Mouse (Mus musculus): ENCODE results near the gene Nccrp1. TPM values are rescaled to one million over a fixed set of nuclear protein-coding genes. Genes with fewer than 3 reads are reported as not detected.

The Nccrp1 gene
- polyA plus RNA-seq, 1 experiment from 2014 or later, result not detected

- no peak for ATAC-seq (ENCODE audit: low FRiP score)
- H3K27ac ChIP-seq, result no peak overlapping the region
- no peaks in the 10 kb centered on the region for H3K27me3 ChIP-seq
- no peak overlapping the region for H3K4me2 ChIP-seq
- H3K4me3 ChIP-seq (replicated peaks), result no peak overlapping the region
- H3K36me3 ChIP-seq (replicated peaks), result peaks cover 4% of the 10 kb centered on the region; the same call in 1 of the 2 replicates
- peaks cover 22% of the 10 kb centered on the region for H3K4me1 ChIP-seq
- 71% methylated on average over 5 of the region's 5 CpGs for WGBS
- H3K9ac ChIP-seq, result no peak overlapping the region
- no peaks in the 10 kb centered on the region for H3K9me3 ChIP-seq
Measured at GRCm38 (mm10) chr7:28579826-28580225, 32.8 kb upstream of the Nccrp1 start.

- Histone ChIP-seq H3K27ac (no peak overlapping the region), H3K27me3 (no peaks in the 10 kb centered on the region), H3K9me3 (no peaks in the 10 kb centered on the region), H3K4me1 (peaks cover 19% of the 10 kb centered on the region), H3K4me3 (replicated peaks) (no peak overlapping the region), H3K9ac (no peak overlapping the region), H3K4me2 (no peak overlapping the region), H3K36me3 (replicated peaks) (peaks cover 4% of the 10 kb centered on the region; the same call in 1 of the 2 replicates)
- WGBS, result 85% methylated on average over 5 of the region's 5 CpGs
- no peak for ATAC-seq (ENCODE audit: low FRiP score)
Measured at GRCm38 (mm10) chr7:28578543-28579053, 31.5 kb upstream of the Nccrp1 start.

GRCm38 (mm10) chr7:28577826-28578542 is 30.9 kb upstream of the Nccrp1 start:
- no peak overlapping the region for H3K27ac ChIP-seq
- peaks cover 18% of the 10 kb centered on the region for H3K4me1 ChIP-seq
- no peaks in the 10 kb centered on the region for H3K27me3 ChIP-seq
- ATAC-seq (ENCODE audit: low FRiP score), result no peak
- H3K4me3 ChIP-seq (replicated peaks), result no peak overlapping the region
- H3K9ac ChIP-seq, result no peak overlapping the region
- WGBS, result 85% methylated on average over 9 of the region's 9 CpGs
- H3K36me3 ChIP-seq (replicated peaks), result peaks cover 4% of the 10 kb centered on the region; the same call in 1 of the 2 replicates
- H3K9me3 ChIP-seq, result no peaks in the 10 kb centered on the region
- H3K4me2 ChIP-seq, result no peak overlapping the region

DNA sequence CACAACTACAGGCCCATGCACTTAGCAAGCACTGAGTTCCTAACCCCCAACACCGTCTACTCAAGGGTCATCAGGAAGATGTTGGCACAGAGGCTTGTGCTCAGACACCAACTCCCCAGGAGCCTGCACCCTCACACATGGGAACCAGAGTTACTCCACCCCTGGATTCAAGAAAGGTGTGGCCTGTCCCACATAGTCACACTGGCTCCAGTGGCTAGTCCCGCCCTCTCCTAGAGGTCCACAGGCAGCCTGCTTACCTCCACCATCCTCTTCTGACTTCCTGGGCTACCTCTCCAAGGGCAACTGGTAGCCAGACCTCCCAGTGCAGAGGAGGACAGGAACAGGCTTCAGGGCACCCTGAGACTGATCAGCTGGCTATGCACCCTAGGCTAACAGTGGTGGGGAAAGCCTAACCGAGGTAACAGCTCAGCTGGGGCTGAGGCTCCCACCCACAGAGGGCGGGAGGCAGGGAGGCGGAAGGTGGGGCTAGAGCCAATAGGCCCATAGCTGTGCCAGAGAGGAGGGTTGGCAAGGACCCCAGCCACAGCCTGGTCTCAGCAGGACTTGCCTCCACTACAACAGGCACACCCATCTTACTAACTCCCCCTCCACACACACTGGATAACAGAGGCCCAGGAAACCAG is 29.3 kb upstream of the Nccrp1 start:
- ATAC-seq (ENCODE audit: low FRiP score), result no peak
- no peak overlapping the region for H3K27ac ChIP-seq
- no peak overlapping the region for H3K9ac ChIP-seq
- H3K27me3 ChIP-seq, result no peaks in the 10 kb centered on the region
- WGBS, result 82% methylated on average over 5 of the region's 5 CpGs
- no peaks in the 10 kb centered on the region for H3K9me3 ChIP-seq
- peaks cover 4% of the 10 kb centered on the region; the same call in 1 of the 2 replicates for H3K36me3 ChIP-seq (replicated peaks)
- peaks cover 23% of the 10 kb centered on the region for H3K4me1 ChIP-seq
- no peak overlapping the region for H3K4me2 ChIP-seq
- no peak overlapping the region for H3K4me3 ChIP-seq (replicated peaks)

DNA sequence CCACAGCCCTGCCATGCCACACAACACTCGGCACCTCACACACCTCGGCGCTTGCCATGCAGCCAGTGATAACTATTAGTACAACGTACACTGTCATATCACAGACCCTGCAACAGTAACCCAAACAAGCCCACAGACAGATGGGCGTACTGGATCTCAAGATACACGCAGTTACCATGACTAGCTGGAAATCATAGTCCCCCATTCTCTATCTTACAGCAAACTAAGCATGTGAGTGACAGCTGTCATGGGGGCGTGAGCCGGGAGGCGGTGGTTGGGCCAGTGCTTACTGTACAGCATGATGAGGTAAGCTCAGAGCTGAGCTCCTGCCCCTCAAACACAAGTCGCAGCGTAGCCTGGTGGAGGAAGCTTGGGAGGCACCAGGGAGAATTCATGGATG is 28.5 kb upstream of the Nccrp1 start:
- Histone ChIP-seq H3K4me1 (peaks cover 25% of the 10 kb centered on the region), H3K27me3 (no peaks in the 10 kb centered on the region), H3K36me3 (replicated peaks) (peaks cover 4% of the 10 kb centered on the region; the same call in 1 of the 2 replicates), H3K4me3 (replicated peaks) (no peak overlapping the region), H3K9me3 (no peaks in the 10 kb centered on the region), H3K9ac (no peak overlapping the region), H3K4me2 (no peak overlapping the region), H3K27ac (no peak overlapping the region)
- WGBS, result 93% methylated on average over 11 of the region's 11 CpGs
- ATAC-seq (ENCODE audit: low FRiP score), result no peak

DNA sequence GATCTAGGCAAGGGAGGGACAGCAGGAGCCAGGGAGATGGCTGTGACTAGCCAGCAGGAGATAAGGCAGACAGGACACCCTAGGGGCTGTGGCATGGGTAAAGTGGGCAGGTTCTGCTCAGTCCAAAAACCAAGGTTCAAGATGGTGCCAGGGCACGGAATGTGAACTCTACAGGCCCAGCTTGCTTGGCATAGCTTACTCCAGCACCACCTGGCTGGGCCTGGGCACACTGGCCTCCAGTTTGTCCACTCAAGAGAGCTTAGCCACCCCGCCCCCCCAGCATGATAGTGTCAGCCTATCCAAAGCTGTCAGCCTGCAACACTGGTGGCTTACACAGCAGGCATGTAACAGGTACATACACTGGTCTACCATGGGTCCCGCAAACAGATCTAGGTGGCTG is 26.2 kb upstream of the Nccrp1 start:
- Histone ChIP-seq H3K27ac (no peak overlapping the region), H3K9ac (no peak overlapping the region), H3K27me3 (no peaks in the 10 kb centered on the region), H3K4me1 (peaks cover 16% of the 10 kb centered on the region), H3K4me2 (no peak overlapping the region), H3K36me3 (replicated peaks) (peaks cover 9% of the 10 kb centered on the region; the same call in 1 of the 2 replicates), H3K4me3 (replicated peaks) (no peak overlapping the region), H3K9me3 (no peaks in the 10 kb centered on the region)
- WGBS, result 98% methylated on average over 3 of the region's 3 CpGs
- no peak for ATAC-seq (ENCODE audit: low FRiP score)

DNA sequence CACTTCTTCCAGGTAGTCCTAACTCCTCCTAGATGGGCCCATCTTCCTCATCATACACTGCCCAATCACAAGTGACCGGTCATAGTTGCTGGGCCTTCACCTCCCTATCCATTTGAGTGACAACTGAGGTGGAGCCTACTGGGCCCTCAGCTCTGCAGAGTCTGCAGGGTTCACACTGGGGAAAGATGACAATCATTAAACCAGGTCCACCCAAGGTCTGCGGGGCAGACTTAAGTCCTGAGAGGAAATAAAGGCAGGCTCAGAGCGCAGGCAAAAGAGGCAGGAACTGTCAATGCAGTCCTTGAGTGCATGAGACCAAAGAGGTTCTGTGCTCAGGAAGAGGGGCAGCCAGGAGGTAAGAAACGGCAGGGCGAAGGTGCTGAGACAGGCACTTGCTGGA is 25.6 kb upstream of the Nccrp1 start:
- Histone ChIP-seq H3K4me1 (peaks cover 16% of the 10 kb centered on the region), H3K27me3 (no peaks in the 10 kb centered on the region), H3K9ac (no peak overlapping the region)

DNA sequence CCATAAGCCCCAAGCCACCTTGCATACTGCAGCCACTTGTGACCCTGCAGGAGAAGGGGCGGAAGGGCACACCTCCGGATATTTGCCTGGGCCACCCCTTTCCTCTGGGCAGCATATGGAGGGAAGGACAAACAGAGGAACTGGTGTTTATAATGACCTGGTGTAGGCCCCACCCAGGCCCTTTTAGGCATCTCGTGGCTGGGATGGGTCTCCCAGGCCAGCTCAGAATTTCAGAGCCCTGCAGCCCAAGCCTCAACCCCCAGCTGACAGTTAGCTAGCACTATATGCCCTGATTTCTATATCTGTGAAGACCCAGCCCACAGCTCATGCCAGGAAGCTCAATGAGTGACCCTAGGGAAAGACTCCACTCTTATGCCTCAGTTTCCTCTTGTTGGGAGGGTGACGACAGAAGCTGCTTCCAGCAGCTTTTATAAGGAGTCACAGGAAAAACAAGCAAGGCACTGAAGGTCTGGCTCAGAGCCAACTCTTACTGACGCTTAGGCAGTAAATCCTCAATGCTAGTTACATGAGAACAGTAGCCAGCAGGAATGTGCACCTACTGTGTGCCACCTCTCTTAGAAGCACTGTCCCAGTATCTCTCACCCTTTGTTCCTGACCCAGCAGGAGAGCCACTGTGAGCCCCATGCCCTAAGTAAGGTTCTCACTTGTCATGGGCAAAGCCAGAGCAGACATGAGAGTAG is 24.1 kb upstream of the Nccrp1 start:
- H3K9ac ChIP-seq, result no peak overlapping the region
- no peak overlapping the region for H3K4me3 ChIP-seq (replicated peaks)
- no peak overlapping the region for H3K27ac ChIP-seq
- H3K27me3 ChIP-seq, result no peaks in the 10 kb centered on the region
- peaks cover 9% of the 10 kb centered on the region; the same call in 1 of the 2 replicates for H3K4me1 ChIP-seq
- no peak overlapping the region for H3K4me2 ChIP-seq
- H3K36me3 ChIP-seq (replicated peaks), result peaks cover 29% of the 10 kb centered on the region
- ATAC-seq (ENCODE audit: low FRiP score), result no peak
- WGBS, result 54% methylated on average over 5 of the region's 5 CpGs
- no peaks in the 10 kb centered on the region for H3K9me3 ChIP-seq

More for the DNA sequence above, 25.6 kb upstream of the Nccrp1 start:
- Histone ChIP-seq H3K36me3 (replicated peaks) (peaks cover 14% of the 10 kb centered on the region), H3K9me3 (no peaks in the 10 kb centered on the region), H3K27ac (no peak overlapping the region), H3K4me3 (replicated peaks) (no peak overlapping the region), H3K4me2 (no peak overlapping the region)
- 86% methylated on average over 5 of the region's 5 CpGs for WGBS
- no peak for ATAC-seq (ENCODE audit: low FRiP score)

GRCm38 (mm10) chr7:28570291-28570981 is 23.4 kb upstream of the Nccrp1 start:
- H3K27me3 ChIP-seq, result no peaks in the 10 kb centered on the region
- H3K4me3 ChIP-seq (replicated peaks), result no peak overlapping the region
- peaks cover 36% of the 10 kb centered on the region for H3K36me3 ChIP-seq (replicated peaks)
- no peak for ATAC-seq (ENCODE audit: low FRiP score)
- no peak overlapping the region for H3K9ac ChIP-seq
- 85% methylated on average over 12 of the region's 12 CpGs for WGBS
- H3K4me1 ChIP-seq, result peaks cover 9% of the 10 kb centered on the region; the same call in 1 of the 2 replicates
- H3K27ac ChIP-seq, result no peak overlapping the region
- no peak overlapping the region for H3K4me2 ChIP-seq
- no peaks in the 10 kb centered on the region for H3K9me3 ChIP-seq

DNA sequence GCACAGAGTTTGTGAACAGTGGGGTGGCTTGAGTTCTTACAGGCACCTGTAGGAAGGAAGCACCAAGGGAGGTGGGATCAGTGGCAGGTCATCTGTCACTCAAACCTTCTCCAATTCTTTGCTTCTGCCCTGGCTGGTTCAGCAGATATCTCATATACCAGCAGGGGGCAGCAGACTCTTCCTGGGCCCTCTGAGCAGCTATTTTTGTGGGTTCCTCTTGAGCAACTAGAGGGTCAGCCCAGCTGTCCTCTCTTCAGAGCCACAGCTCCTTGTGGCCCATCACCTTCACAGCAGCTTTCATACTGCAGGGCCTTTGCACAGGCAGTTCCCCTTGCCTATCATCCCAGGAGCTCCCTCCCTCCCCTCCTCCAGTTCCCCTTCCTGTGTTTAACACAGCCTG is 21.2 kb upstream of the Nccrp1 start:
- no peak for ATAC-seq (ENCODE audit: low FRiP score)
- Histone ChIP-seq H3K27ac (no peak overlapping the region), H3K27me3 (no peaks in the 10 kb centered on the region), H3K36me3 (replicated peaks) (peaks cover 58% of the 10 kb centered on the region), H3K9me3 (no peaks in the 10 kb centered on the region), H3K4me1 (peaks cover 9% of the 10 kb centered on the region; the same call in 1 of the 2 replicates), H3K9ac (no peak overlapping the region), H3K4me3 (replicated peaks) (no peak overlapping the region), H3K4me2 (no peak overlapping the region)

DNA sequence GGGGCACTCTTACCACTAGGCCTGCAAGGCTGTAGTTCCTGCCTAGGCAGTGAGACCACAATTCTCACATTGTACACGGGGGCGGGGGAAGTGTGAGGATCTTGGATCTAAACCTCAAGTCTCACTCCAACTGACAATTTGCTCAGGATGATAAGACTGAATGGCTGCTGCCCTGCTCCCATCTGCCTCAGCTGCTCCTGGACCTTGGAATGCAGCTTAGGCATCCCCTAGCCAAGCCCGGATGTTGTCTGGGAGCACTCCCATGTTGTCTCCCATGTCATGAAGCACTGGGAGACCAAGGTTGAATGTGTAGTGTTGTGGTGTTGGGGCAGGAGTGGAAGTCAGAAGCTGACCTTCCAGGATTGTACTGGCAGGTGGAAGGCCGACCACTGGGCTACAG is 20.5 kb upstream of the Nccrp1 start:
- H3K9ac ChIP-seq, result no peak overlapping the region
- H3K4me2 ChIP-seq, result no peak overlapping the region
- H3K9me3 ChIP-seq, result no peaks in the 10 kb centered on the region
- H3K4me1 ChIP-seq, result peaks cover 9% of the 10 kb centered on the region; the same call in 1 of the 2 replicates
- no peak overlapping the region for H3K27ac ChIP-seq
- no peak for ATAC-seq (ENCODE audit: low FRiP score)
- WGBS, result 85% methylated on average over 4 of the region's 4 CpGs
- no peak overlapping the region for H3K4me3 ChIP-seq (replicated peaks)
- H3K27me3 ChIP-seq, result no peaks in the 10 kb centered on the region
- peaks cover 65% of the 10 kb centered on the region for H3K36me3 ChIP-seq (replicated peaks)

- no peak overlapping the region for H3K27ac ChIP-seq
- no peaks in the 10 kb centered on the region for H3K27me3 ChIP-seq
- H3K36me3 ChIP-seq (replicated peaks), result peaks cover 83% of the 10 kb centered on the region
- no peak overlapping the region for H3K4me2 ChIP-seq
- ATAC-seq (ENCODE audit: low FRiP score), result no peak
- H3K4me1 ChIP-seq, result no peaks in the 10 kb centered on the region
- H3K9ac ChIP-seq, result no peak overlapping the region
- 86% methylated on average over 5 of the region's 5 CpGs for WGBS
- H3K9me3 ChIP-seq, result no peaks in the 10 kb centered on the region
- H3K4me3 ChIP-seq (replicated peaks), result no peak overlapping the region
Measured at GRCm38 (mm10) chr7:28565407-28565806, 18.4 kb upstream of the Nccrp1 start.
